Mouse (Mus musculus) liver, adult 2 months (tissue): Measurements from ENCODE around the gene Adgra3. TPM values are rescaled to one million over a fixed set of nuclear protein-coding genes. Genes with fewer than 3 reads are reported as not detected.

ENCODE experiments used
- DNase-seq: peaks from one replicate; pipeline ENCODE4 v3.0.0-alpha.2; 2011; ENCODE audit warnings: low read depth, low spot score; ENCODE audit errors: extremely low read depth
- H3K27ac ChIP-seq: fragments of 200-500 bp; replicated peaks from 2 replicates; pipeline ENCODE4 v1.5.1; 2012; ENCODE audit warnings: low read depth, mild to moderate bottlenecking, control low read depth, inconsistent platforms, low read length; ENCODE audit not compliant: insufficient read depth
- H3K27me3 ChIP-seq: fragments of 200-500 bp; 2 replicates; pipeline ENCODE4 v1.6.1; 2012; ENCODE audit warnings: mild to moderate bottlenecking, moderate library complexity, low read length, inconsistent platforms; ENCODE audit not compliant: control insufficient read depth, insufficient read depth
- H3K36me3 ChIP-seq: fragments of 200-500 bp; 2 replicates; pipeline ENCODE4 v1.6.1; 2012; ENCODE audit warnings: low read length, inconsistent platforms; ENCODE audit not compliant: control insufficient read depth, insufficient read depth
- H3K4me1 ChIP-seq: fragments of 200-500 bp; 2 replicates; pipeline ENCODE4 v1.6.1; 2011; ENCODE audit warnings: low read length; ENCODE audit not compliant: control insufficient read depth, insufficient read depth
- H3K4me3 ChIP-seq: fragments of 200-500 bp; 2 replicates; pipeline ENCODE4 v1.5.1; 2011; ENCODE audit warnings: low read depth, mild to moderate bottlenecking, control low read depth, low read length, moderate library complexity; ENCODE audit not compliant: insufficient read depth
- H3K79me2 ChIP-seq: fragments of 200-500 bp; 2 replicates; pipeline ENCODE4 v1.6.1; 2012; ENCODE audit warnings: inconsistent platforms, mild to moderate bottlenecking, low read length, moderate library complexity; ENCODE audit not compliant: control insufficient read depth, insufficient read depth
- H3K9ac ChIP-seq: fragments of 200-500 bp; 2 replicates; pipeline ENCODE4 v1.6.1; 2012; ENCODE audit warnings: low read depth, mild to moderate bottlenecking, control low read depth, inconsistent platforms, low read length
- CTCF ChIP-seq: fragments of 200-500 bp; IDR thresholded peaks from 2 replicates; pipeline ENCODE4 v1.5.1; 2011; ENCODE audit warnings: low read depth, low read length, control low read depth
- POLR2A ChIP-seq: fragments of 200-500 bp; IDR thresholded peaks from 2 replicates; pipeline ENCODE4 v1.6.1; 2011; ENCODE audit warnings: low read length, control low read depth; ENCODE audit not compliant: insufficient read depth; ENCODE audit errors: extremely low read depth
- WGBS: fragments of 180-500 bp; shearing (Covaris S2); methylation state at CpG from one replicate; pipeline ENCODE4 v1.1.7; 2018; 5-methylcytosine and 5-hydroxymethylcytosine counted together
- polyA plus RNA-seq: library from polyadenylated mRNA; depleted of rRNA; stranded (reverse); fragments of >200 nt; gene quantifications from 2 replicates; pipeline ENCODE4 v1.2.3, GENCODE M21; 2012
- total RNA-seq: library from RNA; depleted of rRNA; stranded (reverse); fragments of >200 nt; gene quantifications from 2 replicates; pipeline ENCODE4 v1.2.3, GENCODE M21; 2014

The Adgra3 gene
- total and polyA plus RNA-seq, 2 experiments = 16.3 to 33.3 TPM

DNA sequence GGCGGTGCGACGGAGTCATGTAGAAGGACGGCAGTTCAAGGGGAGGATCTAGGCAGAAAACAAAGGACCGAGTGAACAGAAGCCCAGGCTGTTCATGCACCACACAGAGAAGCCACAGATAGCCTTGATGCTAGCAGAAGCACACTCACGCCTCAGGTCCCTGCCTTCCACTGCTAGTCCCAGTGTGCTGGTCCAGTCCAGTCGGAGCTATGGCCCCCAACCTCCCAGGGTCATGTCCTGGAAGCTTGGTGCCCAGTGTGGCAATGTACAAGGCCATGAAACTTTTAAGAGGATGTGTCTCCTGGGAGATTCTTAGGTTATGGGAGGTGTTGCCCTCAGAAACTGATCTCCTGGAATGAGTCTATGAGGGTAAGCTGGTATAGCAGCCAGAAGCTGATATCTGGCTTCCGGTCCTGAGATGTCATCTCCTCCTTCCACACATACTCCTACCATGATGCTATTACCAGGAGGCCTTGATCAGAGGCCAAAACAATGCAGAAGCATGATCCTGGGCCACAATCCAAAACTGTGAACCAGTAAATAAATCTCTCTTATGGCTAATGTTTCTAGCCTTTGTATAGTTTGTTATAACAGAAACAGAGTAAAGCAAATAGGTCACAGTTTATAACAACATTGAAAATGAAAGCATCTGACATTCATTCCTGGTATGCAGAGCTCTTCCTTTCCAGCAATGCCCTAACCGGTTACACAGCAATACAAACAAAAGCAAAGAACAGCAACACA, 51.7 kb downstream of the Adgra3 start:
- peak; percentile 29 for DNase-seq
- Histone ChIP-seq H3K4me3 (no peak overlapping the region), H3K27ac (no peak overlapping the region), H3K27me3 (no peaks in the 10 kb centered on the region), H3K4me1 (no peaks in the 10 kb centered on the region), H3K9ac (no peak overlapping the region), H3K36me3 (peaks cover 22% of the 10 kb centered on the region), H3K79me2 (no peaks in the 10 kb centered on the region)
- 83% methylated on average over 9 of the region's 9 CpGs for WGBS
- no peak for TF ChIP-seq POLR2A
- no peak for TF ChIP-seq CTCF

DNA sequence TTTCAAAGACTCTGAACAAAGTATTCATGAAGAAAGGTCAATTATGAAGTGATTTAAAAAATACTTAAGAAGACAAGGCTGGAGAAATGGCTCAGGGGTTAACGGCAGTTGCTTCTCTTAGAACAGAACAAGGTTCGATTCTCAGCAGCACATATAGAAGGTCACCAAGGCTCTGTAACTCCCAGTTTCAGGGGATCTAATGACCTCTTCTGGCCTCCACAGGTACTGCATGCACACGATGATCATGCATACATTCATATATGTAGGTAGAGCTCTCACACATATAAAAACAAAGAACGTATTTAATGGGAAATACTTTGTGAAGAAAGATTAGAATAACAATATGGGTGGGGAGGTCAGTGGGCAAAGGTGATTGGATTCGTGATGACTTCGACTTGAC, 56.5 kb downstream of the Adgra3 start:
- 89% methylated on average over 6 of the region's 6 CpGs for WGBS
- H3K27me3 ChIP-seq = no peaks in the 10 kb centered on the region
- no peak overlapping the region for H3K27ac ChIP-seq
- DNase-seq = peak; percentile 12
- no peaks in the 10 kb centered on the region for H3K79me2 ChIP-seq
- H3K4me1 ChIP-seq = no peaks in the 10 kb centered on the region
- no peak overlapping the region for H3K4me3 ChIP-seq
- H3K9ac ChIP-seq = no peak overlapping the region
- TF ChIP-seq POLR2A = no peak
- no peak for TF ChIP-seq CTCF
- peaks cover 25% of the 10 kb centered on the region for H3K36me3 ChIP-seq

DNA sequence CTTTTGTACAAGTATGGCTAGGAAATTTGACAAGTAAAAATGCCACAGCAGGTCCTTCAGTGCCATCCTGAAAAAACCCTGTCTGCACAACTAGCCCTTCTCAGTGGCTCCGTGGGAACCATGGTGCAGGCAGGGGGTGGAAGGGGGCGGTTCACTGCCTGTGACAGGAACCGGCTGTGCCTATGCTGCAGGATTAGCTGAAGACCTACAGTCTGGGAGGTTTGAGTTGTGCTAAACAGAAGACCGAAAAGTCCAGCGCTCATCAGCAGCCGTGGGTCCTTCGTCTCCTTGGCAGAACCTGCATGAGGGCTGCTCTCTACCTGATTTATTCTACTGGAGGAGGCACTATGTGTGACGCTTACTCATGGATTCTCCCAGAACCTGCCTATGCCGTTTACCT, 59.0 kb downstream of the Adgra3 start:
- Histone ChIP-seq H3K79me2 (no peaks in the 10 kb centered on the region), H3K36me3 (peaks cover 29% of the 10 kb centered on the region), H3K27ac (no peak overlapping the region), H3K9ac (no peak overlapping the region), H3K4me1 (no peaks in the 10 kb centered on the region), H3K27me3 (no peaks in the 10 kb centered on the region), H3K4me3 (no peak overlapping the region)
- DNase-seq = no peak
- 84% methylated on average over 9 of the region's 9 CpGs for WGBS
- TF ChIP-seq POLR2A (no peak), CTCF (no peak)

DNA sequence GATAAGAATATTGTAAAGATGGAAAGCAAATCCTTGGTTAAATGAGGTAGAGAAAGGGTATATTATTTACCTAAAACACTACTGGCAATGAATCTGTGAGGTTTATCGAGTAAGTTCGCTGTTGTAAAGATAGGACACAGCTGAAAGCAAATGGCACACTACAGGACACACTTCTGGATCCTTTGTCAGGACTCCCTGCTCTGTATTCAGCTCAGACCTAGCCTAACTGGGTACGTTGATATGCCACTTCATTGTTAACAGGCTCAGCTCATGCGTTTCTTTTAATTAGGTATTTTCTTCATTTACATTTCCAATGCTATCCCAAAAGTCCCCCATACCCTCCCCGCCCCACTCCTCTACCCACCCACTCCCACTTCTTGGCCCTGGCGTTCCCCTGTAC, 61.8 kb downstream of the Adgra3 start:
- no peak for TF ChIP-seq POLR2A
- no peak for TF ChIP-seq CTCF

DNA sequence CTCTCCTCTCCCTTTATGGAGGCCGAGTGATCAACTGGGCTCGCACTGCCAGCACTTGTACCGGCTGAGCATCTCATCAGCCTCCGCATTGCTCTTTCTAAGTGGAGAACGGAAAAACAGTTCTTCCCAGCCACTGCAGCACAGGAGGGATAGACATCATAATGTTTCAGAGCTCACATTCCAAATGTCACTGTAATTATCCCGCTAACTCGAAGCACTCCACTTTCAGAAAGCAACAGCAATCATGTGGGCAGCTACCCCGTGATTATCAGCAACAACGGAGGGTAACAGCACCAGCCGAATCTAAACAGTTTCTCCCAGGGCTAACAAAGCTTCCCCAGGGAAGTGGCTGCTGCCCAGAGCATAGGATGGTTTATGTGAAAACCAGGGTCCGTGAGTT, 62.3 kb downstream of the Adgra3 start:
- Histone ChIP-seq H3K4me3 (no peak overlapping the region), H3K4me1 (no peaks in the 10 kb centered on the region), H3K27ac (no peak overlapping the region), H3K79me2 (no peaks in the 10 kb centered on the region), H3K9ac (no peak overlapping the region), H3K36me3 (peaks cover 28% of the 10 kb centered on the region), H3K27me3 (no peaks in the 10 kb centered on the region)
- DNase-seq = no peak
- TF ChIP-seq POLR2A (no peak), CTCF (no peak)
- 93% methylated on average over 11 of the region's 11 CpGs for WGBS

More for the DNA sequence above, 61.8 kb downstream of the Adgra3 start:
- 96% methylated on average over 6 of the region's 6 CpGs for WGBS
- H3K36me3 ChIP-seq = peaks cover 30% of the 10 kb centered on the region
- no peak overlapping the region for H3K9ac ChIP-seq
- no peaks in the 10 kb centered on the region for H3K27me3 ChIP-seq
- no peaks in the 10 kb centered on the region for H3K4me1 ChIP-seq
- H3K79me2 ChIP-seq = no peaks in the 10 kb centered on the region
- H3K27ac ChIP-seq = no peak overlapping the region
- DNase-seq = no peak
- H3K4me3 ChIP-seq = no peak overlapping the region

DNA sequence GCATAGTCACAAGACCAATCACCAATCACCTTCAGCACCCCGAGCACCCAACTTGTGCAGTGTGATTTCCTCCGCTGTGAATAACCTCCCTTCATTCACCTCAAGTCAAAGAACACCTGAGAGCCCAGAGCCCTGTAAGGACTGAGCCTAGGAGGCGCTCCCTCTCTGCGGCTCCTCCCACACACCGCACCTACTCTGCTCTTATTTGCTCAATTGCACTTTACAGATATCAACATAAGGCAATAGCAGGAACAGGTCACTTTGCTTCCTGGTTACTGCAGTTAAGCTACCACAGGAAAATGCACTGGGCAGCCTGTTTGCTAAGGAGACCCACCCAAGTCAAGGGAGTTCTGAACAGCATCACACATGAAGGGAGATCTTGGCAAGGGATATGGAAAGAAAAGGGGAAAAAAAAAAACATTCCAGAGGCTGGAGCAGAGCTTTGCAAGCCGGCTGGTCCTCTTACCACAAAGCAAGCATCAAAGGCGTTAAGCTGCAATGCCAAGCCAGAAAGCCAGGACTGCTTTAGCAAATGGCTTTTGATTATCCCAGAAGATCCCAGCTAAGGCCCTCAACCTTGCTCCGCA, 68.0 kb downstream of the Adgra3 start:
- Histone ChIP-seq H3K4me3 (no peak overlapping the region), H3K4me1 (no peaks in the 10 kb centered on the region), H3K27ac (no peak overlapping the region), H3K27me3 (no peaks in the 10 kb centered on the region), H3K9ac (no peak overlapping the region), H3K36me3 (peaks cover 24% of the 10 kb centered on the region), H3K79me2 (no peaks in the 10 kb centered on the region)
- TF ChIP-seq CTCF (no peak), POLR2A (no peak)
- DNase-seq = no peak
- WGBS = 89% methylated on average over 8 of the region's 8 CpGs
